Mouse (Mus musculus) gastrocnemius, adult 2 months (tissue): ENCODE results near the gene Impdh1. TPM values are rescaled to one million over a fixed set of nuclear protein-coding genes. Genes with fewer than 3 reads are reported as not detected.

Experiments
- DNase-seq: peaks from one replicate; pipeline ENCODE4 v3.0.0; 2022
- H3K27ac ChIP-seq: fragments of 200-600 bp; 2 replicates; pipeline ENCODE4 v1.8.1; 2022; ENCODE audit warnings: mild to moderate bottlenecking
- H3K4me3 ChIP-seq: fragments of 200-600 bp; 2 replicates; pipeline ENCODE4 v1.8.1; 2022; ENCODE audit warnings: mild to moderate bottlenecking, moderate library complexity
- CTCF ChIP-seq: fragments of 200-600 bp; IDR thresholded peaks from 2 replicates; pipeline ENCODE4 v1.8.1; 2022; ENCODE audit warnings: antibody characterized with exemption, mild to moderate bottlenecking, moderate library complexity
- intact Hi-C: fragments of 180-260 bp; cut with DNase I; formaldehyde crosslinking; loops from one replicate; pipeline ENCODE4 v1.15.1; 2025
- total RNA-seq, 2 experiments: library from RNA; stranded (reverse); gene quantifications; 2 replicates each; pipeline ENCODE4 v1.2.3; 2021

Gene Impdh1
- total RNA-seq, 2 experiments from 2014 or later, result 9.9 to 10.3 TPM

- H3K4me3 ChIP-seq, result no peak overlapping the region
- peak overlapping the region; percentile 24 for H3K27ac ChIP-seq
- intact Hi-C loops, result no loop called here
- peak; percentile 71 for DNase-seq
- TF ChIP-seq CTCF, result no peak
Measured at GRCm38 (mm10) chr6:29195846-29196698, 20.1 kb downstream of the Impdh1 start.

- intact Hi-C loops, result no loop called here
- Histone ChIP-seq H3K4me3 (no peak overlapping the region), H3K27ac (peak overlapping the region; percentile 68)
- TF ChIP-seq CTCF, result no peak
- DNase-seq, result no peak
Measured at GRCm38 (mm10) chr6:29195146-29195545, 21.0 kb downstream of the Impdh1 start.

GRCm38 (mm10) chr6:29193961-29194750 lies 22.0 kb downstream of the Impdh1 start:
- peak overlapping the region; percentile 3; the same call in 1 of the 2 replicates for H3K4me3 ChIP-seq
- peak overlapping the region; percentile 69 for H3K27ac ChIP-seq
- no peak for TF ChIP-seq CTCF
- DNase-seq, result peak; percentile 50
- intact Hi-C loops, result no loop called here

GRCm38 (mm10) chr6:29187936-29188335 lies 28.2 kb downstream of the Impdh1 start:
- intact Hi-C loops, result no loop called here
- Histone ChIP-seq H3K27ac (no peak overlapping the region), H3K4me3 (no peak overlapping the region)
- no peak for DNase-seq
- no peak for TF ChIP-seq CTCF

- no peak overlapping the region; the same call in 1 of the 2 replicates for H3K27ac ChIP-seq
- H3K4me3 ChIP-seq, result peak overlapping the region; percentile 81
- no peak for TF ChIP-seq CTCF
- intact Hi-C loops, result no loop called here
- DNase-seq, result no peak
Measured at GRCm38 (mm10) chr6:29179843-29180242, 36.3 kb downstream of the Impdh1 start.

GRCm38 (mm10) chr6:29178888-29179658 lies 37.1 kb downstream of the Impdh1 start, which contains the start of gene Prrt4:
TSS of gene Prrt4 (minus strand) at chr6:29179584.
- DNase-seq, result peak; percentile 81
- peak within 1 kb of the TSS; percentile 81 for H3K4me3 ChIP-seq
- intact Hi-C loops, result no loop called here

GRCm38 (mm10) chr6:29177901-29178879 lies 38.0 kb downstream of the Impdh1 start:
- TF ChIP-seq CTCF, result no peak; the same call in 1 of the 2 replicates
- H3K4me3 ChIP-seq, result peak overlapping the region; percentile 81
- intact Hi-C loops, result no loop called here

More at GRCm38 (mm10) chr6:29178888-29179658, 37.1 kb downstream of the Impdh1 start, which contains the start of gene Prrt4:
- no peak for TF ChIP-seq CTCF
- H3K27ac ChIP-seq, result peak within 1 kb of the TSS; percentile 71

GRCm38 (mm10) chr6:29175113-29175512 lies 41.1 kb downstream of the Impdh1 start:
- Histone ChIP-seq H3K4me3 (no peak overlapping the region), H3K27ac (no peak overlapping the region)
- intact Hi-C loops, result no loop called here
- TF ChIP-seq CTCF, result no peak
- no peak for DNase-seq

More at GRCm38 (mm10) chr6:29177901-29178879, 38.0 kb downstream of the Impdh1 start:
- no peak for DNase-seq
- no peak overlapping the region for H3K27ac ChIP-seq

- no peak for DNase-seq
- H3K27ac ChIP-seq, result no peak overlapping the region
- no peak for TF ChIP-seq CTCF
- H3K4me3 ChIP-seq, result no peak overlapping the region
- intact Hi-C loops, result no loop called here
Measured at GRCm38 (mm10) chr6:29174368-29174767, 41.8 kb downstream of the Impdh1 start.

- Histone ChIP-seq H3K27ac (peak overlapping the region; percentile 35; the same call in 1 of the 2 replicates), H3K4me3 (peak overlapping the region; percentile 78)
- intact Hi-C loops, result loop anchor here (1.0 kb wide), 1 partner anchor 27 kb away; no protein-coding TSS in a partner anchor
- TF ChIP-seq CTCF, result no peak; the same call in 1 of the 2 replicates
- DNase-seq, result peak; percentile 84
Measured at GRCm38 (mm10) chr6:29170952-29171388, 45.2 kb downstream of the Impdh1 start.
